Comparison of ENCODE assay signal across 9 mouse cellular contexts in genomic region chr14:34458880-34459279, GRCm38 (mm10). TPM values are rescaled to one million over a fixed set of nuclear protein-coding genes. Genes with fewer than 3 reads are reported as not detected.
A peak's percentile ranks its signal among the peaks of the same experiment; 100 is the strongest.
DNase-seq lines count a peak whose midpoint lies in the region; ATAC-seq lines count a peak whose summit lies in the region.
"Had no signal": no experiment of that assay in that cellular context is flagged by ENCODE, and none has a peak within 500 bp of the region (broad histone marks: within the 10 kb centered on the region; RNA-seq: fewer than 3 reads in every experiment).

No protein-coding gene starts in this region.

- 85% methylated on average over 1 of the region's 1 CpGs for WGBS in forebrain, embryonic 15.5 days
- WGBS in neural tube, embryonic 14.5 days = 65% methylated on average over 1 of the region's 1 CpGs

- no peak overlapping the region for H3K4me2 ChIP-seq in forebrain, embryonic 15.5 days (replicated peaks)
- H3K4me2 ChIP-seq in neural tube, embryonic 14.5 days (ENCODE audit: low read depth, low read length) = no peak overlapping the region
- H3K4me2 ChIP-seq: heart, embryonic 13.5 days had no signal

- peak; percentile 58 for DNase-seq in embryo, embryonic 10 days (ENCODE audit: low spot score)
- DNase-seq in embryo, embryonic 9.5 days (ENCODE audit: extremely low spot score) = no peak
- peak; percentile 38 to 57 for DNase-seq in right cerebral cortex, postnatal 10 days (ENCODE audit: low spot score in 2 of 2)
- no peak for DNase-seq in right cerebral cortex, postnatal 36 days (ENCODE audit: low spot score in 2 of 2)
- peak; percentile 20 to 44 for DNase-seq in kidney, postnatal 4 days
- DNase-seq in testis, postnatal 10 days (ENCODE audit: low spot score) = no peak

- H3K4me1 ChIP-seq in forebrain, embryonic 15.5 days = peaks cover 11% of the 10 kb centered on the region
- H3K4me1 ChIP-seq in neural tube, embryonic 14.5 days (ENCODE audit: control insufficient read depth, insufficient read depth, low read length) = no peaks in the 10 kb centered on the region; the same call in 1 of the 2 replicates

- H3K9ac ChIP-seq in forebrain, embryonic 15.5 days (replicated peaks) = no peak overlapping the region
- H3K9ac ChIP-seq in neural tube, embryonic 14.5 days (replicated peaks; ENCODE audit: low read depth, low read length) = no peak overlapping the region
- H3K9ac ChIP-seq: heart, embryonic 13.5 days had no signal

- no peak overlapping the region for H3K4me3 ChIP-seq in forebrain, embryonic 15.5 days
- no peak overlapping the region for H3K4me3 ChIP-seq in neural tube, embryonic 14.5 days (ENCODE audit: low read depth, low read length)
- H3K4me3 ChIP-seq: heart, embryonic 13.5 days had no signal

- peak; percentile 74; the same call in 1 of the 2 replicates for ATAC-seq in forebrain, embryonic 15.5 days (replicated peaks)
- ATAC-seq in neural tube, embryonic 14.5 days (ENCODE audit: low read depth) = peak; percentile 44; the same call in 1 of the 2 replicates

- H3K27me3 ChIP-seq in forebrain, embryonic 15.5 days = no peaks in the 10 kb centered on the region
- no peaks in the 10 kb centered on the region for H3K27me3 ChIP-seq in neural tube, embryonic 14.5 days (ENCODE audit: control insufficient read depth, insufficient read depth, low read length)
- H3K27me3 ChIP-seq: heart, embryonic 13.5 days had no signal

- peaks cover 3% of the 10 kb centered on the region; the same call in 1 of the 2 replicates for H3K36me3 ChIP-seq in forebrain, embryonic 15.5 days
- H3K36me3 ChIP-seq in neural tube, embryonic 14.5 days (ENCODE audit: control insufficient read depth, insufficient read depth, low read length) = no peaks in the 10 kb centered on the region

- no peaks in the 10 kb centered on the region for H3K9me3 ChIP-seq in forebrain, embryonic 15.5 days
- H3K9me3 ChIP-seq in neural tube, embryonic 14.5 days (ENCODE audit: control insufficient read depth, low read length) = no peaks in the 10 kb centered on the region
- H3K9me3 ChIP-seq: heart, embryonic 13.5 days had no signal

- no peak overlapping the region for H3K27ac ChIP-seq in forebrain, embryonic 15.5 days (replicated peaks)
- H3K27ac ChIP-seq in neural tube, embryonic 14.5 days (ENCODE audit: low read depth, low read length) = no peak overlapping the region

RNA-seq across cellular contexts. Expression of gene Bmpr1a, which starts 44.3 kb away (rescaled TPM):
- polyA plus RNA-seq in forebrain, embryonic 15.5 days (2015; fragmentation: Nextera tagmentation; extraction: Ambion mirVana) = 23.4 and 24.7 TPM in 2 replicates
- 26.9 and 29.1 TPM in 2 replicates for polyA plus RNA-seq in neural tube, embryonic 14.5 days (2014; fragmentation: Nextera tagmentation; extraction: Ambion mirVana)

Comparison
In these comparisons a context has a peak if more than half of its experiments do, and no peak if none do; other contexts are left out.
1. DNase-seq: peak in embryo, embryonic 10 days (single experiment), right cerebral cortex, postnatal 10 days (2 of 2) and kidney, postnatal 4 days (2 of 2); none in embryo, embryonic 9.5 days (single experiment), right cerebral cortex, postnatal 36 days (0 of 2) and testis, postnatal 10 days (single experiment).